Mouse (Mus musculus) ovary, postnatal 36 days (tissue): Measurements from ENCODE around the gene Gm7137.
"Not testable (repeated sequence)": the region's sequence is repeated elsewhere in the genome, so short reads cannot be mapped to it uniquely, and the experiment has no call there.

Source experiments
- DNase-seq: peaks from one replicate; pipeline ENCODE4 v3.0.0; 2022; ENCODE audit warnings: low spot score, mixed read lengths

The Gm7137 gene

GRCm38 (mm10) chr10:77787876-77788275 is at the start of gene Gm7137:
Gene Gm7137 (minus strand): TSS chr10:77788200.
- not testable (repeated sequence) for DNase-seq

- no peak for DNase-seq
Measured at GRCm38 (mm10) chr10:77835647-77836046, 47.6 kb upstream of the Gm7137 start, which contains the start of gene Krtap10-10. Gene Krtap10-10 (plus strand): TSS chr10:77835947.

- DNase-seq, result no peak
Measured at GRCm38 (mm10) chr10:77826951-77827350, 39.0 kb upstream of the Gm7137 start, which contains the start of gene Krtap10-4. Gene Krtap10-4 (minus strand): TSS chr10:77827095.

- no peak for DNase-seq
Measured at GRCm38 (mm10) chr10:77819203-77819602, 31.2 kb upstream of the Gm7137 start.

GRCm38 (mm10) chr10:77818523-77818922 is 30.5 kb upstream of the Gm7137 start:
- DNase-seq, result no peak

GRCm38 (mm10) chr10:77815514-77815913 is 27.5 kb upstream of the Gm7137 start:
- DNase-seq, result no peak

- DNase-seq, result no peak
Measured at GRCm38 (mm10) chr10:77814382-77814781, 26.4 kb upstream of the Gm7137 start, which contains the start of gene Gm2696. Gene Gm2696 (plus strand): TSS chr10:77814682.

GRCm38 (mm10) chr10:77811743-77812142 is 23.7 kb upstream of the Gm7137 start, which contains the start of gene Gm9507:
Gene Gm9507 (minus strand): TSS chr10:77811843.
- DNase-seq, result no peak

GRCm38 (mm10) chr10:77804095-77804494 is 16.1 kb upstream of the Gm7137 start:
- DNase-seq, result no peak

- DNase-seq, result no peak
Measured at GRCm38 (mm10) chr10:77798921-77799508, 11.0 kb upstream of the Gm7137 start, which contains the start of gene Gm19668. Gene Gm19668 (minus strand): TSS chr10:77799133.

GRCm38 (mm10) chr10:77798164-77798920 is 10.3 kb upstream of the Gm7137 start:
- not testable (repeated sequence) for DNase-seq

GRCm38 (mm10) chr10:77797677-77798076 is 9.7 kb upstream of the Gm7137 start:
- no peak for DNase-seq

GRCm38 (mm10) chr10:77794976-77795375 is 7.0 kb upstream of the Gm7137 start, which contains the start of gene Gm9639:
Gene Gm9639 (minus strand): TSS chr10:77795076.
- no peak for DNase-seq

- no peak for DNase-seq
Measured at GRCm38 (mm10) chr10:77788621-77789020, 621 bp upstream of the Gm7137 start.

- not testable (repeated sequence) for DNase-seq
Measured at GRCm38 (mm10) chr10:77783396-77783795, 4.6 kb downstream of the Gm7137 start.

GRCm38 (mm10) chr10:77782442-77782841 is 5.6 kb downstream of the Gm7137 start, which contains the start of gene Gm3250:
Gene Gm3250 (minus strand): TSS chr10:77782542.
- not testable (repeated sequence) for DNase-seq

GRCm38 (mm10) chr10:77776844-77777243 is 11.2 kb downstream of the Gm7137 start, which contains the start of gene Gm7138:
Gene Gm7138 (minus strand): TSS chr10:77776944.
- not testable (repeated sequence) for DNase-seq

- DNase-seq, result not testable (repeated sequence)
Measured at GRCm38 (mm10) chr10:77772142-77772541, 15.9 kb downstream of the Gm7137 start.

- not testable (repeated sequence) for DNase-seq
Measured at GRCm38 (mm10) chr10:77771225-77771624, 16.8 kb downstream of the Gm7137 start, which contains the start of gene Gm3238. Gene Gm3238 (minus strand): TSS chr10:77771325.

- no peak for DNase-seq
Measured at GRCm38 (mm10) chr10:77769727-77770126, 18.3 kb downstream of the Gm7137 start.

- DNase-seq, result not testable (repeated sequence)
Measured at GRCm38 (mm10) chr10:77759582-77759981, 28.4 kb downstream of the Gm7137 start, which contains the start of gene Gm3233. Gene Gm3233 (minus strand): TSS chr10:77759682.

GRCm38 (mm10) chr10:77753448-77753847 is 34.6 kb downstream of the Gm7137 start:
- DNase-seq, result no peak
